Mouse (Mus musculus): ENCODE measurements at regions not wholly inside any gene's neighbourhood (a gene's known extent, or its start where the extent isn't known, plus 50 kb on each side); places are given as distances from the start of the nearest gene placed in this dataset.

GRCm38 (mm10) chr17:83935232-83935631 lies 87.5 kb upstream of the Haao start:
- Histone ChIP-seq H3K36me3 (ENCODE audit: insufficient read depth) (no peaks in the 10 kb centered on the region), H3K4me3 (ENCODE audit: low read depth, low read length) (no peak overlapping the region), H3K4me2 (ENCODE audit: low read depth) (no peak overlapping the region), H3K27ac (ENCODE audit: low read depth, low read length) (no peak overlapping the region), H3K27me3 (ENCODE audit: insufficient read depth, low read length) (no peaks in the 10 kb centered on the region), H3K4me1 (ENCODE audit: insufficient read depth) (peaks cover 19% of the 10 kb centered on the region), H3K9ac (no peak overlapping the region), H3K9me3 (ENCODE audit: low read length) (no peaks in the 10 kb centered on the region)
- ATAC-seq (no peak), DNase-seq (no peak)
- no peak for TF ChIP-seq CTCF (IDR thresholded peaks at IDR 0.05; ENCODE audit: low read depth)
- WGBS: 83% methylated on average over 5 of the region's 5 CpGs

- H3K4me3 ChIP-seq (ENCODE audit: low read depth, low read length): no peak overlapping the region
- H3K27me3 ChIP-seq (ENCODE audit: insufficient read depth, low read length): no peaks in the 10 kb centered on the region
- H3K9me3 ChIP-seq (ENCODE audit: low read length): no peaks in the 10 kb centered on the region
- H3K4me1 ChIP-seq (ENCODE audit: insufficient read depth): peaks cover 11% of the 10 kb centered on the region
- H3K36me3 ChIP-seq (ENCODE audit: insufficient read depth): no peaks in the 10 kb centered on the region
- H3K4me2 ChIP-seq (ENCODE audit: low read depth): no peak overlapping the region
- no peak for ATAC-seq
- DNase-seq: no peak
- no peak for TF ChIP-seq CTCF (IDR thresholded peaks at IDR 0.05; ENCODE audit: low read depth)
- WGBS: 86% methylated on average over 10 of the region's 10 CpGs
- no peak overlapping the region for H3K27ac ChIP-seq (ENCODE audit: low read depth, low read length)
- no peak overlapping the region for H3K9ac ChIP-seq
These were observed 86.0 kb upstream of the Haao start for GRCm38 (mm10) chr17:83933743-83934142.

GRCm38 (mm10) chr17:83930401-83930800 lies 82.6 kb upstream of the Haao start:
- no peak for ATAC-seq
- no peak overlapping the region for H3K9ac ChIP-seq
- no peaks in the 10 kb centered on the region for H3K4me1 ChIP-seq (ENCODE audit: insufficient read depth)
- no peak overlapping the region for H3K27ac ChIP-seq (ENCODE audit: low read depth, low read length)
- H3K36me3 ChIP-seq (ENCODE audit: insufficient read depth): no peaks in the 10 kb centered on the region
- no peak overlapping the region for H3K4me3 ChIP-seq (ENCODE audit: low read depth, low read length)
- no peak overlapping the region for H3K4me2 ChIP-seq (ENCODE audit: low read depth)
- no peak for DNase-seq
- no peaks in the 10 kb centered on the region for H3K9me3 ChIP-seq (ENCODE audit: low read length)
- H3K27me3 ChIP-seq (ENCODE audit: insufficient read depth, low read length): no peaks in the 10 kb centered on the region
- TF ChIP-seq CTCF (IDR thresholded peaks at IDR 0.05; ENCODE audit: low read depth): no peak
- WGBS: 84% methylated on average over 5 of the region's 5 CpGs

- H3K4me3 ChIP-seq (ENCODE audit: low read depth, low read length): no peak overlapping the region
- no peak overlapping the region for H3K4me2 ChIP-seq (ENCODE audit: low read depth)
- DNase-seq (no peak), ATAC-seq (no peak)
- no peaks in the 10 kb centered on the region for H3K9me3 ChIP-seq (ENCODE audit: low read length)
- H3K27me3 ChIP-seq (ENCODE audit: insufficient read depth, low read length): no peaks in the 10 kb centered on the region
- no peaks in the 10 kb centered on the region for H3K4me1 ChIP-seq (ENCODE audit: insufficient read depth)
- no peak for TF ChIP-seq CTCF (IDR thresholded peaks at IDR 0.05; ENCODE audit: low read depth)
- no peak overlapping the region for H3K27ac ChIP-seq (ENCODE audit: low read depth, low read length)
- 21% methylated on average over 6 of the region's 6 CpGs for WGBS
- H3K36me3 ChIP-seq (ENCODE audit: insufficient read depth): no peaks in the 10 kb centered on the region
- H3K9ac ChIP-seq: no peak overlapping the region
These were observed 80.1 kb upstream of the Haao start for GRCm38 (mm10) chr17:83927749-83928387.

GRCm38 (mm10) chr17:83924259-83924922 lies 76.6 kb upstream of the Haao start:
- WGBS: 59% methylated on average over 16 of the region's 16 CpGs
- Histone ChIP-seq H3K4me1 (ENCODE audit: insufficient read depth) (no peaks in the 10 kb centered on the region), H3K27ac (ENCODE audit: low read depth, low read length) (no peak overlapping the region), H3K27me3 (ENCODE audit: insufficient read depth, low read length) (no peaks in the 10 kb centered on the region), H3K9me3 (ENCODE audit: low read length) (no peaks in the 10 kb centered on the region), H3K9ac (no peak overlapping the region), H3K36me3 (ENCODE audit: insufficient read depth) (no peaks in the 10 kb centered on the region), H3K4me3 (ENCODE audit: low read depth, low read length) (no peak overlapping the region), H3K4me2 (ENCODE audit: low read depth) (no peak overlapping the region)
- TF ChIP-seq CTCF (IDR thresholded peaks at IDR 0.05; ENCODE audit: low read depth): no peak
- ATAC-seq (no peak), DNase-seq (no peak)

- ATAC-seq: no peak
These were observed 73.1 kb upstream of the Haao start for GRCm38 (mm10) chr17:83920894-83921293.

GRCm38 (mm10) chr17:83920225-83920624 lies 72.5 kb upstream of the Haao start:
- no peaks in the 10 kb centered on the region for H3K36me3 ChIP-seq (ENCODE audit: insufficient read depth)
- no peaks in the 10 kb centered on the region for H3K4me1 ChIP-seq (ENCODE audit: insufficient read depth)
- H3K27me3 ChIP-seq (ENCODE audit: insufficient read depth, low read length): no peaks in the 10 kb centered on the region
- no peak for ATAC-seq
- H3K9me3 ChIP-seq (ENCODE audit: low read length): no peaks in the 10 kb centered on the region
- no peak overlapping the region for H3K4me3 ChIP-seq (ENCODE audit: low read depth, low read length)
- no peak for TF ChIP-seq CTCF (IDR thresholded peaks at IDR 0.05; ENCODE audit: low read depth)
- H3K9ac ChIP-seq: no peak overlapping the region
- WGBS: 41% methylated on average over 4 of the region's 4 CpGs
- no peak overlapping the region for H3K4me2 ChIP-seq (ENCODE audit: low read depth)
- DNase-seq: no peak
- H3K27ac ChIP-seq (ENCODE audit: low read depth, low read length): no peak overlapping the region

More at GRCm38 (mm10) chr17:83920894-83921293, 73.1 kb upstream of the Haao start:
- DNase-seq: no peak
- Histone ChIP-seq H3K27me3 (ENCODE audit: insufficient read depth, low read length) (no peaks in the 10 kb centered on the region), H3K4me1 (ENCODE audit: insufficient read depth) (no peaks in the 10 kb centered on the region), H3K9ac (no peak overlapping the region), H3K4me3 (ENCODE audit: low read depth, low read length) (no peak overlapping the region), H3K36me3 (ENCODE audit: insufficient read depth) (no peaks in the 10 kb centered on the region), H3K4me2 (ENCODE audit: low read depth) (no peak overlapping the region), H3K27ac (ENCODE audit: low read depth, low read length) (no peak overlapping the region), H3K9me3 (ENCODE audit: low read length) (no peaks in the 10 kb centered on the region)
- no peak for TF ChIP-seq CTCF (IDR thresholded peaks at IDR 0.05; ENCODE audit: low read depth)
- 70% methylated on average over 8 of the region's 8 CpGs for WGBS

Measured in forebrain, postnatal 0 days (tissue).